Mouse (Mus musculus) limb, embryonic 14.5 days (tissue): Measurements from ENCODE around the gene Sbf1. TPM values are rescaled to one million over a fixed set of nuclear protein-coding genes. Genes with fewer than 3 reads are reported as not detected.

ENCODE experiments used
- ATAC-seq: fragments of 200-750 bp; cut with Nextera tagmentation; 2 replicates; pipeline ENCODE4 v1.8.0; 2017; ENCODE audit warnings: low read depth, moderate number of reproducible peaks, moderate TSS enrichment; ENCODE audit not compliant: low FRiP score
- DNase-seq: peaks from one replicate; pipeline ENCODE4 v3.0.0-alpha.2; 2015; ENCODE audit warnings: low spot score
- H3K27ac ChIP-seq: fragments of 300-500 bp; sonication (generic); replicated peaks from 2 replicates; pipeline ENCODE4 v1.5.1; 2014; ENCODE audit warnings: low read depth, mild to moderate bottlenecking, low read length, moderate library complexity, mixed read lengths
- H3K27me3 ChIP-seq: fragments of 300-500 bp; sonication (generic); 2 replicates; pipeline ENCODE4 v1.6.1; 2014; ENCODE audit warnings: low read length, mixed read lengths; ENCODE audit not compliant: control insufficient read depth, insufficient read depth
- H3K36me3 ChIP-seq: fragments of 300-500 bp; sonication (generic); 2 replicates; pipeline ENCODE4 v1.6.1; 2014; ENCODE audit warnings: mild to moderate bottlenecking, low read length, moderate library complexity, mixed read lengths; ENCODE audit not compliant: control insufficient read depth, insufficient read depth
- H3K4me1 ChIP-seq: fragments of 300-500 bp; sonication (generic); 2 replicates; pipeline ENCODE4 v1.6.1; 2014; ENCODE audit warnings: antibody characterized with exemption, low read length, mixed read lengths; ENCODE audit not compliant: control insufficient read depth, insufficient read depth
- H3K4me2 ChIP-seq: fragments of 300-500 bp; sonication (generic); replicated peaks from 2 replicates; pipeline ENCODE4 v1.6.1; 2014; ENCODE audit warnings: low read depth, mild to moderate bottlenecking, low read length, moderate library complexity; ENCODE audit not compliant: severe bottlenecking
- H3K4me3 ChIP-seq: fragments of 300-500 bp; sonication (generic); replicated peaks from 2 replicates; pipeline ENCODE4 v1.5.1; 2014; ENCODE audit warnings: low read length
- H3K9ac ChIP-seq: fragments of 300-500 bp; sonication (generic); 2 replicates; pipeline ENCODE4 v1.6.1; 2014; ENCODE audit warnings: mild to moderate bottlenecking, low read depth, low read length, moderate library complexity; ENCODE audit not compliant: severe bottlenecking
- H3K9me3 ChIP-seq: fragments of 300-500 bp; sonication (generic); 2 replicates; pipeline ENCODE4 v1.6.1; 2016; ENCODE audit warnings: low read length; ENCODE audit not compliant: control insufficient read depth
- POLR2A ChIP-seq: fragments of 200-500 bp; IDR thresholded peaks from 2 replicates; pipeline ENCODE4 v1.8.0; 2012; ENCODE audit warnings: inconsistent platforms, mild to moderate bottlenecking, moderate library complexity, borderline replicate concordance; ENCODE audit not compliant: insufficient read depth, insufficient read length; ENCODE audit errors: extremely low read depth
- WGBS: fragments of 180-500 bp; shearing (Covaris S2); extraction: QIAGEN DNeasy Blood & Tissue Kit; methylation state at CpG from one replicate; pipeline ENCODE4 v1.1.7; 2014; 5-methylcytosine and 5-hydroxymethylcytosine counted together
- polyA plus RNA-seq, 2 experiments: library from polyadenylated mRNA; depleted of rRNA in 1 of 2; stranded (reverse) in 1 of 2; unstranded in 1 of 2; fragments of >200 nt; fragmentation: Nextera tagmentation in 1 of 2; extraction: Ambion mirVana in 1 of 2; gene quantifications; 2 replicates each; pipeline versions ENCODE4 v1.2.1 to v1.2.3; 2012 to 2014

Gene Sbf1
- polyA plus RNA-seq, 2 experiments: 65.1 to 154 TPM

DNA sequence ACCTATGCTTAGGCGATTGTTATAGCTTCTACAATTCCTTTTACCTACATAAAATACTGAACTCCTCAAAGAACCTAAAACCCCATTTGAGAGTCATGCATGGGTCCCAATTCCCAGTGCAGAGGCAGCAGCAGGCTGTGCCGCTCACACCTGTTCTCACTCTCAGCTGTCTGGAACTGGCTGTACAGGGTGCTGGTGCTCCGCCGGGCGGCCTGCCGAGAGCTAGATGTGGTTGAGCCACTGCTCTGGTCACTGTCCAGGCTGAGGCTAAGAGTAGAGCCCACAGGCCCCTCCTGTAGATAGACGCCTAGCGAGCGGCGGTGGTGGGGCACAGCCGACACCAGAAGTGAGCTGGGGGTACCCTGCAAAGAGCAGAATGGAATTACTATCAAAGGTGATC lies 25.7 kb downstream of the Sbf1 start:
- Histone ChIP-seq H3K9ac (no peak overlapping the region), H3K36me3 (peaks cover 86% of the 10 kb centered on the region), H3K4me1 (no peaks in the 10 kb centered on the region), H3K4me2 (no peak overlapping the region), H3K27ac (no peak overlapping the region), H3K9me3 (no peaks in the 10 kb centered on the region), H3K27me3 (no peaks in the 10 kb centered on the region), H3K4me3 (no peak overlapping the region)
- no peak for TF ChIP-seq POLR2A
- DNase-seq (no peak), ATAC-seq (no peak)
- 93% methylated on average over 7 of the region's 11 CpGs for WGBS

DNA sequence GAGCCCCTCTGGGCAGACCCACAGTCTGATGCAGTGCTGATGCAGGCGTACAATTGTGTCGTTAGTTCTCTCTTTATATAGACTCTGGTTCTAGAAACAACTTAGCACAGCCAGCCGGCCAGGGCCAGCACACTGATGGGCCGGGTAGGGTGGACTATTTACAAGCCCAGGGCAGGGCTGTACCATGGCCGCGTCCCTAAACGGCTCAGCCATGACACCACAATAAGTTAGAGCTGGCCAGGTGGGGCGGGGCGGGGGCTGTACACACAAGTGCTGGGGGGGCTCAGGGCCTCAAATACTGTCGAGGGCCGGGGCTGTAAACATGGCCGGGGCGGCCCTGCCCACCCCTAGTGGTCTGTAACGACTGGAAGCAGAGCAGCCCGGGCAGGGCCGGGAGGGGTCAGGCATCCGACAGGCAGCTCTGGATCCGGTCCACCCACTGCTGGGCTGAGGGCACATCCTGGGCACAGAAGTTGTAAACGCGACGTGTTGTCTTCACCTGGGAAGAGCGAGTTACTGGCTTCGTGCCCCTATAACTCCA lies 26.8 kb downstream of the Sbf1 start:
- peaks cover 84% of the 10 kb centered on the region for H3K36me3 ChIP-seq
- H3K4me1 ChIP-seq: no peaks in the 10 kb centered on the region
- H3K9me3 ChIP-seq: no peaks in the 10 kb centered on the region
- no peak overlapping the region for H3K27ac ChIP-seq
- no peak overlapping the region for H3K4me2 ChIP-seq
- TF ChIP-seq POLR2A: no peak
- WGBS: 91% methylated on average over 23 of the region's 23 CpGs
- H3K27me3 ChIP-seq: no peaks in the 10 kb centered on the region
- DNase-seq: no peak
- H3K9ac ChIP-seq: no peak overlapping the region
- ATAC-seq: no peak
- H3K4me3 ChIP-seq: no peak overlapping the region

GRCm38 (mm10) chr15:89286582-89286981 lies 28.5 kb downstream of the Sbf1 start:
- H3K4me3 ChIP-seq: no peak overlapping the region
- H3K27ac ChIP-seq: no peak overlapping the region
- H3K9me3 ChIP-seq: no peaks in the 10 kb centered on the region
- H3K36me3 ChIP-seq: peaks cover 84% of the 10 kb centered on the region
- WGBS: 86% methylated on average over 5 of the region's 5 CpGs
- DNase-seq (no peak), ATAC-seq (no peak)
- no peak for TF ChIP-seq POLR2A
- no peaks in the 10 kb centered on the region for H3K27me3 ChIP-seq
- no peak overlapping the region for H3K9ac ChIP-seq
- no peak overlapping the region for H3K4me2 ChIP-seq
- H3K4me1 ChIP-seq: no peaks in the 10 kb centered on the region

DNA sequence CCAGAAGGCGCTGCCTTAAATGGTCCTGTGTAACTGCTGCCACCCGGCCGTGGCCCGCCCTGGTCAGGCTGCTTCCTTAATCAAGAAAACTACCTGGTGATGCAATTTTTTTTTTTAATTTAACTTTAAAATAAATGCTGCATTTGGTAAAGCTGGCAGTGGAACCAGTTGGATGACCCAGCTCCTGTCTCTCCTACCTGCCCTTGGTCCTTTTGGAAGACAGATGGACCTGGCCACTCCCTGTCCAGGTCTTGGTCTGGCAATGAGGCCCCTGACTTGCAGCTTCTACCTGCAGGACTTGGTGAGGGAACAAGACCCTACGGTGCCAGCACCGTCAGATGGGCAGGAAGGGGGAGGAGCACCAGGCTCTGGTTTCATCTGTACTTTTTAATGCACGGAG lies 29.0 kb downstream of the Sbf1 start:
- Histone ChIP-seq H3K27ac (no peak overlapping the region), H3K4me1 (no peaks in the 10 kb centered on the region), H3K4me2 (no peak overlapping the region), H3K9ac (no peak overlapping the region), H3K9me3 (no peaks in the 10 kb centered on the region), H3K36me3 (peaks cover 84% of the 10 kb centered on the region), H3K4me3 (no peak overlapping the region), H3K27me3 (no peaks in the 10 kb centered on the region)
- no peak for TF ChIP-seq POLR2A
- no peak for ATAC-seq
- DNase-seq: no peak
- 68% methylated on average over 7 of the region's 7 CpGs for WGBS

DNA sequence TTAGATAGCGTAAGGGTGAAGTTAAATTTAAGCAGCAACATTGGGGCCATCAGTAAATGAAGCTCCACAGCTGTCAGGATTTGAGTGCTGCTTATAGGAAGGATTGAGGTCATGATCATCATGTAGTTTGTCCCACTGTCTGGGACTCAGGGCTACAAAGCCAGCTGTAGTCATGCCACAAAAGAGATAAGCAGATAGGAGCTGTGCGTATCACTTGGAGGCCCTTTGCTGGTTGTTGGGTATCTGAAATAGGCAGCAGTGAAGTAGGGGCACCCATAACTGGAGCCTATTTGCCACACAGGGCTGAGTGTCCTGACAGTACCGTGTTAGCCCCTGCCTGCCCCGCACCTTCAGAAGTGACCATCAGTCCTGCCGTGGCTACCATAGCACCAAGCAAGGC lies 29.6 kb downstream of the Sbf1 start:
- H3K9ac ChIP-seq: no peak overlapping the region

GRCm38 (mm10) chr15:89285004-89285403 lies 30.1 kb downstream of the Sbf1 start:
- Histone ChIP-seq H3K4me2 (no peak overlapping the region), H3K27me3 (no peaks in the 10 kb centered on the region), H3K9me3 (no peaks in the 10 kb centered on the region), H3K4me3 (no peak overlapping the region), H3K27ac (no peak overlapping the region), H3K36me3 (peaks cover 91% of the 10 kb centered on the region), H3K9ac (no peak overlapping the region), H3K4me1 (no peaks in the 10 kb centered on the region)
- DNase-seq (no peak), ATAC-seq (no peak)
- TF ChIP-seq POLR2A: no peak

More for the DNA sequence above, 29.6 kb downstream of the Sbf1 start:
- no peak overlapping the region for H3K4me3 ChIP-seq
- ATAC-seq (no peak), DNase-seq (no peak)
- H3K9me3 ChIP-seq: no peaks in the 10 kb centered on the region
- 89% methylated on average over 5 of the region's 5 CpGs for WGBS
- no peaks in the 10 kb centered on the region for H3K27me3 ChIP-seq
- no peaks in the 10 kb centered on the region for H3K4me1 ChIP-seq
- H3K4me2 ChIP-seq: no peak overlapping the region
- TF ChIP-seq POLR2A: no peak
- H3K27ac ChIP-seq: no peak overlapping the region
- H3K36me3 ChIP-seq: peaks cover 90% of the 10 kb centered on the region
